In the genomic region with DNA sequence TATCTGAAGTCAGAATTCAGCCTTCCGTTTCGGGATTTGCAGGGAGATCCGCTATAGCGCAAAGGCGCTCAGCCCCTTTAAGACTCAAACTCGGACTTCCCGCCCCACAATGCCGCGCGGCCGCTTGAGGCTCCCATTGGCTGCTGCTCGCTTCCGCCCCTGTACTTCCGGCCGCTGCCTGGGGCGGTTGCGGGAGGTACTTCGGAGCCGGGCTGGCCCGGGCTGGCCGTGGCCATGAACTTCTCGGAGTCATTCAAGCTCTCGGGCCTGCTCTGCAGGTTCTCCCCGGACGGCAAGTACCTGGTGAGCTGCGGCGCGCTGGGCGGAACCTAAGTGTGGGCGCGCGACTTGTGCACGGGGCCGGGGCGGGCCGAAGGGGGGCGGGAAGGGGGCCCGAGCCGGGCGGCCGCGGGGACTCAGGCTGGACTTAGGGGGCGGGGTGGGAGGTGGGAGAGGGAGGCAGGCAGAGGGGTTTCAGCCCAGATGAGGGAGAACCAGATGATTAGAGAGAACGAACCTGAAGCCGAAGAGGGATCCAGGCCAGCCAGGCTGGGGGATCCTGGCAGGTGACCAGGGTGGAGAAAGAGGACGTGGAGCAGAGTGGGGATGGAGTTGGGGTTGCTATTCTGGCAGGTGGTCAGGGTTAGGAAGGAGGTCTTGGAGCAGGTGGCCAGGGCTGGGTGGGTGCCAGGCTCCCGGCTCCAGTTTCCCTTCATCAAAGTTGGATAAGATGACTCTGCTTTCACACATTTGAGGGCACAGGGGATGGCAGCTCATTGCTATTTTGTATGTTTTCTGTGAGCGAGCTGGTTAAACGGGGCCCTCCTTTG, we compare ENCODE assay signal across 8 mouse cellular contexts. TPM values are rescaled to one million over a fixed set of nuclear protein-coding genes. Genes with fewer than 3 reads are reported as not detected.
DNase-seq lines count a peak whose midpoint lies in the region; ATAC-seq and TF ChIP-seq lines count a peak whose summit lies in the region.

Wrap73 (plus strand) TSS at position 162 of the 830 bp plus-strand sequence.

- H3K4me3 ChIP-seq in bone marrow, adult 2 months (replicated peaks; ENCODE audit: control insufficient read depth, low read depth, low read length), result peak within 1 kb of the TSS; percentile 90
- H3K4me3 ChIP-seq in embryonic facial prominence, embryonic 15.5 days (replicated peaks), result peak within 1 kb of the TSS; percentile 77

- H3K4me2 ChIP-seq in embryonic facial prominence, embryonic 15.5 days (replicated peaks), result peak within 1 kb of the TSS; percentile 93

- under 1% methylated on average over 49 of the region's 49 CpGs for WGBS in bone marrow, adult 2 months
- WGBS in embryonic facial prominence, embryonic 15.5 days, result 1% methylated on average over 49 of the region's 49 CpGs

- peak within 1 kb of the TSS; percentile 66 for H3K9ac ChIP-seq in embryonic facial prominence, embryonic 15.5 days

- peaks cover 12% of the 10 kb centered on the region for H3K36me3 ChIP-seq in embryonic facial prominence, embryonic 15.5 days

- TF ChIP-seq POLR2A in bone marrow, adult 2 months (IDR thresholded peaks at IDR 0.05; ENCODE audit: borderline replicate concordance, control insufficient read depth, low read depth, low read length), result peak; percentile 63; the same call in 1 of the 2 replicates

- no peaks in the 10 kb centered on the region for H3K9me3 ChIP-seq in embryonic facial prominence, embryonic 15.5 days (replicated peaks)

- peak; percentile 90 for ATAC-seq in embryonic facial prominence, embryonic 15.5 days (ENCODE audit: insufficient number of reproducible peaks, low FRiP score, low TSS enrichment, low read depth)
- ATAC-seq in monocyte, adult 5-6 weeks (replicated peaks; ENCODE audit: insufficient number of reproducible peaks, low FRiP score, low TSS enrichment, poor library complexity, severe bottlenecking), result peak; percentile 93

- H3K27ac ChIP-seq in bone marrow, adult 2 months (ENCODE audit: control insufficient read depth, insufficient read depth, low read depth, low read length, poor library complexity), result peak within 1 kb of the TSS; percentile 50; the same call in 1 of the 2 replicates
- peak within 1 kb of the TSS; percentile 88 for H3K27ac ChIP-seq in embryonic facial prominence, embryonic 15.5 days (replicated peaks)

- TF ChIP-seq CTCF in bone marrow, adult 2 months (IDR thresholded peaks at IDR 0.05; ENCODE audit: control insufficient read depth, insufficient read depth, low read length), result no peak

- no peaks in the 10 kb centered on the region; the same call in 1 of the 2 replicates for H3K4me1 ChIP-seq in bone marrow, adult 2 months (ENCODE audit: control insufficient read depth, insufficient read depth, low read length)
- H3K4me1 ChIP-seq in embryonic facial prominence, embryonic 15.5 days, result peaks cover 39% of the 10 kb centered on the region

- peak; percentile 93 for DNase-seq in A20 (ENCODE audit: low read depth, low spot score)
- DNase-seq in heart, adult 8-10 months (ENCODE audit: low spot score), result peak; percentile 90
- peak; percentile 92 for DNase-seq in kidney, adult 9 months
- peak; percentile 91 for DNase-seq in liver
- DNase-seq in spleen, postnatal 4 days (ENCODE audit: low spot score in 2 of 2), result peak; percentile 85 to 93

- H3K27me3 ChIP-seq in embryonic facial prominence, embryonic 15.5 days, result peaks cover 46% of the 10 kb centered on the region

RNA-seq across cellular contexts. Expression of gene Wrap73, which starts in this region (rescaled TPM):
- 7.4 and 9.0 TPM in 2 replicates for polyA plus RNA-seq in bone marrow, adult 2 months (2011; ENCODE audit: insufficient read depth, insufficient read length, low replicate concordance, missing spikeins)
- polyA plus RNA-seq in embryonic facial prominence, embryonic 15.5 days (2015; fragmentation: Nextera tagmentation; extraction: Ambion mirVana), result 44.1 and 44.6 TPM in 2 replicates
- 10 to 100 TPM; 11.9 to 14.6 (median 12.7) TPM for total RNA-seq in heart, adult 8-10 months (2022)
- 8.2 to 15.0 TPM (median 14.1 TPM) in 3 replicates for total RNA-seq in monocyte, adult 5-6 weeks (2017)

Comparison
In these comparisons a context has a peak if more than half of its experiments do, and no peak if none do; other contexts are left out.
1. Peak in every context shown above with its lines: DNase-seq, ATAC-seq, H3K4me3 ChIP-seq and H3K27ac ChIP-seq.